Mouse (Mus musculus) heart, adult 2 months (tissue): ENCODE measurements around the gene Fubp1.

Source experiments
- CTCF ChIP-seq: fragments of 200-600 bp; IDR thresholded peaks from 2 replicates; pipeline ENCODE4 v1.8.1; 2022; ENCODE audit warnings: antibody characterized with exemption, mild to moderate bottlenecking, moderate library complexity
- EP300 ChIP-seq: fragments of 200-500 bp; IDR thresholded peaks from 2 replicates; pipeline ENCODE4 v1.6.1; 2011; ENCODE audit warnings: low read depth, low read length, control low read depth; ENCODE audit not compliant: insufficient read depth

GRCm38 (mm10) chr3:152250487-152250886 lies 40.3 kb downstream of the Fubp1 start:
- TF ChIP-seq CTCF (no peak), EP300 (no peak)
